Mouse (Mus musculus): ENCODE results near the gene Zfp382. TPM values are rescaled to one million over a fixed set of nuclear protein-coding genes. Genes with fewer than 3 reads are reported as not detected.
"Not testable (repeated sequence)": the region's sequence is repeated elsewhere in the genome, so short reads cannot be mapped to it uniquely, and the experiment has no call there.

Zfp382 gene
- total RNA-seq (2021): 10 to 100 TPM; 28.0 to 32.8 TPM
- long read RNA-seq, partial matches to known transcripts: 1 of 5 reads
- long read RNA-seq, other reads (novel, unspliced or antisense): 4 of 5 reads

GRCm38 (mm10) chr7:30121308-30122187, at the start of gene Zfp382:
TSS of gene Zfp382 (plus strand) at chr7:30121942.
- DNase-seq (ENCODE audit: low spot score in 2 of 2): peak; percentile 89 to 92

DNA sequence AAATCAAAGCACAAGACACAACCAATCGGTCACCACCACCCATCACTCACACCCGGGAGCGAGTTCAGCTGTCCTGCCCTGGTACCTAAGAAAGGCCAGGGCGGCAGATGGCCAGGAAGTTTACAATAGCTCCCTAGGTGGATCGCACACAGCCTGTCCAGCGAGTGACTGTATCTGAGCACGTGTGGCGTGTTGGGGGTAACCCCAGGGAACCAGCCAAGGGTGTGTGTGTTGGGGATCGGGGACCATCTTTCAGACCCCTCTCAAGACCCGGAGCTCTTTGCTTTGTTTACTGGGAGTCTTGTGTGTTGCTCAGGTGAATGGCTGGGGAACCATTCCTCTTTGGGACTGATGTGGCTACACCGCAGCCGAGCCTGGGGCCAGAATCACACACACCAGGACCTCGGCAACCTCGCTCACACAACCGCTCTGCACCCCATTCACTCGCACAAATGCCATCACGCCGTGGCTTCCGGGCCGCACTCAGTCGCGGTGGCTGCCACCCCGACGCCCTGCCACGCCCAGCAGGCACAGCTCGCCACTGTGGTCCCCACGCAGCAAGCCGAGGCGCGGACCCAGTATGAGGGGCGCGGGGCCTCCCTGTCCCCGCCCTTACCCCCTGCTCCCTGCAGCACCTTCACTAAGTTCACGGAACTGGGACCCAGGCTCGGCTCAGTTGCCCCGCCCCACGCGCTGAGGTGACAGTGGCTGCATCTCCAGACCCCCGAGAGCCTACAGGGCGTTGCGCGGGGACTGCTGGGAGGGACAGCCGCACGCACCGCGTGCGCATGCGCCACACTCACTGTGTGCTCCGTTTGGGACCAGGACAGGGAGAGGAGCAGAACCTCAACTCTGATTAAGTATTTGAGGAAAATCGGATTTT, 49.4 kb upstream of the Zfp382 start, which contains the start of gene Zfp82:
Gene Zfp82, minus strand, starts transcription at position 755 of the 883 bp plus-strand sequence.
- DNase-seq (ENCODE audit: low spot score in 2 of 2): peak; percentile 69 to 84

- DNase-seq (ENCODE audit: low spot score in 2 of 2): no peak
These were observed 35.2 kb upstream of the Zfp382 start for GRCm38 (mm10) chr7:30086524-30086923.

DNA sequence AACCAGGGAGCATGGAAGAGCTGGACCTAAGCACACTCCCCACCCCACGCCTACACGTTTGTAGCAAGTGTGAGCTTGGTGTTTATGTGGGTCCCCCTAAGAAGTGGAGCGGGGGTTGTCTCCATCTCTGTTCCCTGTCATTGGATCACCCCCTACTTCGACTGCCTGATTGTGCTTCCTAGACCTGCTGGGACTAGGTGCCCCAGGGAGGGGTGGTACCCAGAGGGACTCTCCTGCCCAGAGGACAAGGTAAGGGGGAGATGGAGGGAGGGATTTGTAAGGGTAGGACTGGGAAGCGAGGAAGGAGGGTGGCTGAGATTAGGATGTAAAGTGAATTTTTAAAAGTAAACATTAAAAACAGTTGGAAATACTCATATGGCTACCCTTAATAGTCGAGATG, 32.3 kb upstream of the Zfp382 start:
- DNase-seq (ENCODE audit: low spot score in 2 of 2): no peak

DNA sequence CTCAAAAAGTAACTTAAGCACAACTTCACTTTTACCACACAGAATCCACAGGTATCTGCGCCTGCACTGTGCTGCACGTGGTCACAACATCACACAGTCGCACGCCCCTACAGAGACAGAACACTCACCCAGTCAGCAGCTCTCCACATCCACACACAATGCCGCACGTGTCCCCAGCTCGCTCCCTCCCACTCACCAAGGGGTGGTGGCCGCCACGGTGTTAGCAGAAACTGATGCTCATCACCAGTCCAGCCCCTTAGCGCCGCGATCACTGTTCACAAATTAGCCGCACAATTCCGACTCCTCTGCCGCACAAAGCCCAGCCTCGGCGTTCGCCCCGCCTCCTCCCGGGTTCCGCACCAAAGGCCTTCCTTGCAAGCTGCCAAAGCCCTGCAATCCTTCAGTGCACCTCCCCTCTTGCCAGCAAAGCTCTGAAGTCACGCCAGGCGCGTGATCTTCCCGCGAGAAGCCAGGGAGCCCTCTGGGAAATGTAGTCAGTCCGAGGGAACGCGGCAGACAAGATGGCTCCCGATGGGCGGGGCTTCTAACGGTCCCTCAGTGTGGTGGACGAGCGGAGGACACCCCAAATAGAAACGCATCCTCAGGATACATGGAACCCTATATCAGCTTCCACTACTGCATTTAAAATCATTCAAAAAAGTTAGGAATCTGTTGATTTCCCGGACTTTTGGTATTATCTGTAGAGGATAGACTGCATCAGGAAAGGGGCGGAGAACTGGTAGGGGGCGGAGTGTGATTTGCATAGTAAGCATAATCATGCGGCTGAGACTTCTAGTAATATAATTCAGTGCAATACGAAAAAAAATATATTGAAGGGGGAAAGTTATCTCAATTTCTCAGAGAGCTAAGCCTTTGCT, 31.4 kb upstream of the Zfp382 start, which contains the start of the genes Gm26920 and Zfp566:
Gene Gm26920, minus strand, starts transcription at position 319 of the 878 bp plus-strand sequence.
Gene Zfp566, minus strand, starts transcription at position 436 of the 878 bp plus-strand sequence.
- DNase-seq (ENCODE audit: low spot score in 2 of 2): peak; percentile 97

GRCm38 (mm10) chr7:30090970-30091585, 30.7 kb upstream of the Zfp382 start:
- DNase-seq (ENCODE audit: low spot score in 2 of 2): no peak

DNA sequence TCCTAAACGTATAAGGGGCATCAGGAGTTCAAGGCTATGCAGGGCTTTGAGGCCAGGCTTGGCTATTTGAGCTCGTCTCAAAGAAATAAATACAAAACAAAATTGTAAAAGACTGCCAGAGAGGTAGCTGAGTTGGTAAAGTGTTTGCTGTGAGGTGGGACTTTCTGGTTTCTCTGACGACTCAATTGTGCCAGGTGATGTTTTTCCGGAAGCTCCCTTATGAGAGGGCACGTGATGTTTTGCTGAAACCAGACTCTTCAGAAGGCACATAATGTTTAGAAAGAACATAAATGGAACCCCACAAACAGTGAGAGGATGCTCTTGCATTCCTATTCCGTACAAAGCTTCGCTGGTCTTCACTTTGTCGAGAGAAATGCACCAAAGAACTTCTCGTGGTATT, 29.1 kb upstream of the Zfp382 start:
- no peak for DNase-seq (ENCODE audit: low spot score in 2 of 2)

DNA sequence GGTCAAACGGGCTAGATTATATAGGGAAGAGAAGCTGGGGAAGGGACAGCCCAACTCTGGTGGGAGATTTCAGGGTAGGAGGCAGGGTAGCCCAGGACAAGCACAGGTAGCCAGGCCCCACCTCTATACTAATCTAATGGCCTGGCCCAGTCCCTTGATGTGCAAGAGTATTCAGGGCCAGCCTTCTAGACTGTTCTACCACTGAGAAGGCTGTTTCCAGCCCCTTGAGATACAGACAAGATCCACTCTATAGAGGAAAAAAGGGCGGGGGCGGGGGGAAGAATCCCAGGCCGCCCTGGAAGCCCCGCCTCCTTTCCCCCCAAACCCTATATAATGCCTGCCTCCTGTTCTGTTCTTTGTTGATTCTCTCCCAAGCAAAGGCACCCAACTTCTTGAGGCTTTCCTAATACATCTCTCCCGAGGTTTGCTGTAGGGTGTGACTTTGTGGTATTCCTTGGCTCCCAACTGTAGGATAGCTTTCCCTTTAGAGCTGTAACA, 27.8 kb upstream of the Zfp382 start:
- DNase-seq (ENCODE audit: low spot score in 2 of 2): no peak

- peak; percentile 88 to 93 for DNase-seq (ENCODE audit: low spot score in 2 of 2)
These were observed 26.9 kb upstream of the Zfp382 start, which contains the start of gene Zfp260 for GRCm38 (mm10) chr7:30094646-30095429. TSS of gene Zfp260 (plus strand) at chr7:30094777.

DNA sequence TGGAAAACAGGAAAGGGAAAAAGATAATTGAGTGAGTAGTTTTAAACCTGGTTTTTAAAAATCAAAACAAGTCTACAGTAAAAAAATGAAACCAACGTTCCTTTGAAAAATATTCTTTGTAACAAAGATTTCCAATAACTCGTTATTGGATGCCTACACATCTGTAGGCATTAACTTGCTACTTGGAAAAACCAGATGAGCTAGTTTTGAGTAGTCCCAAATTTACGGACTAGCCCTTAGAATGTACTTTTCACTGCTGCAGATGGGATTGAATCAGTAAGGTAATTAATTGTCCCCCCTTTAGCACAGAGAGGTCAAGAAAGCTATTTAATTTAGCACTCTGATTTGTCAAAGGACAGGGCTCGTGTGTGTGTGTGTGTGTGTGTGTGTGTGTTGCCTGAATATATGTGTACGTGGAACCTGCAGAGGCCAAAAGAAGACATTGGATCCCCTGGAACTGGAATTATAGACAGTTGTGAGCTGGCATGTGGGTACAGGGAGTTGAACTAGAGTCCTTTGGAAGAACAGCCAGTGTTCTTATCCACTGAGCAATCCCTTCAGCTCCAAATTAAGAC, 26.1 kb upstream of the Zfp382 start:
- DNase-seq (ENCODE audit: low spot score in 2 of 2): no peak

GRCm38 (mm10) chr7:30099297-30099696, 22.4 kb upstream of the Zfp382 start:
- peak; percentile 59 to 70 for DNase-seq (ENCODE audit: low spot score in 2 of 2)

- no peak for DNase-seq (ENCODE audit: low spot score in 2 of 2)
These were observed 5.7 kb upstream of the Zfp382 start for GRCm38 (mm10) chr7:30116076-30116475.

- not testable (repeated sequence) for DNase-seq (ENCODE audit: low spot score in 2 of 2)
These were observed 3.8 kb upstream of the Zfp382 start for GRCm38 (mm10) chr7:30117935-30118334.

DNA sequence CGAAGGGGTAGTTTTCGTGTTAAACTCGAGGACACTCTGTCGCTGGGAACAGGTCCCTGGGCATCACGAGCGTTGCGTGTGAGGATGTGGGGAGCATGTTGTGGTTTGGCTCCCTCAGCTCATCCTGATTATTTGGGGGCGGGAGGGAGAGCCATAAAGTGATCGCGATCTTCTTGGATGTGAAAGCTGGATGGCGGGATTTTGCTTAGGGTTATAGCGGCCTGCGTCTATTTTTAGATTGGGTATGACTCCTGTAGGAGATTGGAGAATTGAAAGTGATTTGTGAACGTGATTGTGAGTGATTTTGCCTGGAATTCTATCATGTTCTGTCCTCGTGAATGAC, 417 bp downstream of the Zfp382 start:
- DNase-seq (ENCODE audit: low spot score in 2 of 2): no peak

DNA sequence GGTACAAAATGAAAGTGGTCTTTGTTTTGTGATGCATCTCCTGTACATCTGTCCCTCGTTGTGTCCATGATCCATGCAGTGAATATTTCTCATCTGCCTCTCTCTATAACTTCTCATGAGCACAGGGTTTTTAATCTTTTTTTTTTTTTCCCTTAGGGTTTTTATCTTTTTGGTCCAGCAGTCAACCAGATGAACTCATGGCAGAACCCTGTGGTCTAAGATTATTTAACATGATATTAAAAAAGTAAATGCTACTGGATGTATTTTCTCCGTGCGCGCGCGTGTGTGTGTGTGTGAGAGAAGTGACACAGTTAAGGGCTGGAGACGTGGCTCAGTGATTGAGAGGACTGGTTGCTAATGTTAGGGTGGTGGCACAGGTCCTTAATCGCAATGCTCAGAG, 8.2 kb downstream of the Zfp382 start:
- DNase-seq (ENCODE audit: low spot score in 2 of 2): no peak

DNA sequence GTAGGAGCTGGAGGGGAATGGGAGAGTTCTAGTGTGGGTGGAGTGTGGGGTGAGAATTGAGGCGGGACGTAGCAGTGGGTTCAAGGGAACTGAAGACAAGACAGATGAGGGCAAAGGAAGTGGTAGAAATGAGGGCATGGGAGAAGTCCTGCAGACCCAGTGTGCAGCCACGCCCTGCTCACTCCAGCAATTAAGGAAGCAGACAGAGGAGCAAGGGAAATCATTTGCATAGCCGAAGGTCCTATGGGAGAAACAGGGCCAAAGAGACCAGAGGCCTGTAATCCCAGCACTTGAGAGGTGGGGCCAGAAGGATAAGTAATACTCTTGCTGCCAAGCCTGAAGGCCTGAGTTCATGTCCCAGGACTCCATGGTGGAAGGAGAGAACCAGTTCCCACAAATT, 10.7 kb downstream of the Zfp382 start:
- DNase-seq (ENCODE audit: low spot score in 2 of 2): no peak

- no peak for DNase-seq (ENCODE audit: low spot score in 2 of 2)
These were observed 15.1 kb downstream of the Zfp382 start for GRCm38 (mm10) chr7:30136826-30137225.

- DNase-seq (ENCODE audit: low spot score in 2 of 2): no peak
These were observed 21.4 kb downstream of the Zfp382 start for GRCm38 (mm10) chr7:30143170-30143554.

Measured in layer of hippocampus, postnatal 10 days (tissue).